Mouse (Mus musculus) testis, adult 10 weeks (tissue): ENCODE measurements around the gene Cplx1. TPM values are rescaled to one million over a fixed set of nuclear protein-coding genes. Genes with fewer than 3 reads are reported as not detected.

Experiments used
- polyA plus RNA-seq: library from polyadenylated mRNA; stranded (reverse); fragments of 350-450 nt; fragmentation: Illumina TruSeq; extraction: RNeasy Lipid Tissue Mini Kit (QIAGEN cat#74804); gene quantifications from one replicate; pipeline ENCODE4 v1.2.3, GENCODE M21; 2014; ENCODE audit warnings: low read depth, low replicate concordance

Gene Cplx1
- 0.29 TPM for polyA plus RNA-seq

GRCm38 (mm10) chr5:108549489-108550206 is at the start of gene Cplx1:
Gene Cplx1, minus strand, starts transcription at chr5:108550024.

Other genes with a start within 250 kb of the Cplx1 start
- gene Pigg, start 237.4 kb downstream of the Cplx1 start, polyA plus RNA-seq = 12.3 TPM
- not detected for gene Gm42517, start 182.1 kb downstream of the Cplx1 start, polyA plus RNA-seq
- gene Pde6b, start 161.6 kb downstream of the Cplx1 start, polyA plus RNA-seq = 0.04 TPM
- gene Atp5k, start 115.6 kb downstream of the Cplx1 start, polyA plus RNA-seq = 30.3 TPM
- 0.08 TPM for gene Mfsd7a, start 101.1 kb downstream of the Cplx1 start, polyA plus RNA-seq
- 9.6 TPM for gene Pcgf3, start 88.8 kb downstream of the Cplx1 start, polyA plus RNA-seq
- gene Gak, start 79.7 kb upstream of the Cplx1 start, polyA plus RNA-seq = 26.0 TPM
- gene Tmem175, start 79.7 kb upstream of the Cplx1 start, polyA plus RNA-seq = 43.3 TPM
- 1.4 TPM for gene Idua, start 110.3 kb upstream of the Cplx1 start, polyA plus RNA-seq
- 1.6 TPM for gene Dgkq, start 119.6 kb upstream of the Cplx1 start, polyA plus RNA-seq
- gene Slc26a1, start 125.5 kb upstream of the Cplx1 start, polyA plus RNA-seq = not detected
- gene Fgfrl1, start 142.4 kb upstream of the Cplx1 start, polyA plus RNA-seq = 2.9 TPM
- gene Rnf212, start 225.0 kb upstream of the Cplx1 start, polyA plus RNA-seq = 12.3 TPM
- not detected for gene Tmed11, start 245.3 kb upstream of the Cplx1 start, polyA plus RNA-seq